Mouse (Mus musculus) lung, embryonic 16.5 days (tissue): ENCODE measurements at regions not wholly inside any gene's neighbourhood (a gene's known extent, or its start where the extent isn't known, plus 50 kb on each side); places are given as distances from the start of the nearest gene placed in this dataset.

Experiments used
- ATAC-seq: fragments of 200-750 bp; cut with Nextera tagmentation; 2 replicates; pipeline ENCODE4 v1.8.0; 2017; ENCODE audit warnings: low read depth, mild to moderate bottlenecking, moderate library complexity
- H3K27ac ChIP-seq: fragments of 300-500 bp; sonication (generic); 2 replicates; pipeline ENCODE4 v1.5.1; 2014; ENCODE audit warnings: mild to moderate bottlenecking, control low read depth, low read length
- H3K27me3 ChIP-seq: fragments of 300-500 bp; sonication (generic); 2 replicates; pipeline ENCODE4 v1.6.1; 2014; ENCODE audit warnings: low read depth, low read length, mixed read lengths; ENCODE audit not compliant: control insufficient read depth, insufficient read depth
- H3K36me3 ChIP-seq: fragments of 300-500 bp; sonication (generic); 2 replicates; pipeline ENCODE4 v1.6.1; 2014; ENCODE audit warnings: low read length; ENCODE audit not compliant: control insufficient read depth, insufficient read depth
- H3K4me1 ChIP-seq: fragments of 300-500 bp; sonication (generic); replicated peaks from 2 replicates; pipeline ENCODE4 v1.6.1; 2014; ENCODE audit warnings: low read length, mixed read lengths; ENCODE audit not compliant: control insufficient read depth, insufficient read depth
- H3K4me2 ChIP-seq: fragments of 300-500 bp; sonication (generic); 2 replicates; pipeline ENCODE4 v1.6.1; 2014; ENCODE audit warnings: low read depth, low read length, control low read depth
- H3K4me3 ChIP-seq: fragments of 300-500 bp; sonication (generic); 2 replicates; pipeline ENCODE4 v1.5.1; 2014; ENCODE audit warnings: mild to moderate bottlenecking, low read length, control low read depth
- H3K9ac ChIP-seq: fragments of 300-500 bp; sonication (generic); 2 replicates; pipeline ENCODE4 v1.6.1; 2014; ENCODE audit warnings: low read length, control low read depth
- H3K9me3 ChIP-seq: fragments of 300-500 bp; sonication (generic); 2 replicates; pipeline ENCODE4 v1.6.1; 2016; ENCODE audit warnings: low read length; ENCODE audit not compliant: control insufficient read depth
- WGBS: fragments of 180-500 bp; shearing (Covaris S2); extraction: QIAGEN DNeasy Blood & Tissue Kit; methylation state at CpG from one replicate; pipeline ENCODE4 v1.1.7; 2014; 5-methylcytosine and 5-hydroxymethylcytosine counted together

- Histone ChIP-seq H3K4me2 (no peak overlapping the region), H3K4me3 (no peak overlapping the region), H3K27ac (no peak overlapping the region), H3K27me3 (no peaks in the 10 kb centered on the region), H3K36me3 (no peaks in the 10 kb centered on the region), H3K9me3 (no peaks in the 10 kb centered on the region), H3K9ac (no peak overlapping the region), H3K4me1 (no peaks in the 10 kb centered on the region)
- ATAC-seq = no peak
- 81% methylated on average over 3 of the region's 3 CpGs for WGBS
Measured at GRCm38 (mm10) chr8:98496793-98497192, 919.5 kb downstream of the Cdh8 start.

- 64% methylated on average over 3 of the region's 3 CpGs for WGBS
- H3K4me3 ChIP-seq = no peak overlapping the region
- H3K4me2 ChIP-seq = no peak overlapping the region
- H3K36me3 ChIP-seq = no peaks in the 10 kb centered on the region
- H3K9me3 ChIP-seq = no peaks in the 10 kb centered on the region
- no peak overlapping the region for H3K27ac ChIP-seq
- no peaks in the 10 kb centered on the region for H3K27me3 ChIP-seq
- no peaks in the 10 kb centered on the region for H3K4me1 ChIP-seq
- ATAC-seq = no peak
- H3K9ac ChIP-seq = no peak overlapping the region
Measured at GRCm38 (mm10) chr8:98463375-98464030, 952.8 kb downstream of the Cdh8 start.

DNA sequence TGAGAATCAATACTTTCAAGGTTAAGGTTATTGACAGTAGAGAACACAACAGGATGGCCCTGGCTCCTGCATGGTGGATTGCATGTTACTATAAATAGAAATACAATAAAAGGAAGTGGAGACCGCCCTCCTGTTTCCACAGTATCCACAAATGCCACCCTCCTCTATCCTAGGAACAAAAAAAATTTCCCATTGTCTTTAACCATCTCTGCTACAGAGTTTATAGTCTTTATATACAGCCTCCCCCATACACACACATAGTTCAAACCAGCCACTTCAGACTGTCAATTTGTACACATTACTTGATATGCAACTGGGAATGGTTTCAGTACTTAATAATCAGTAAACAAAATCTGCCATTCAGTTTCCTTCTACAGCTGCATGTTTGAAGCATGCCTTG is 960.7 kb downstream of the Cdh8 start:
- Histone ChIP-seq H3K9ac (no peak overlapping the region), H3K4me1 (no peaks in the 10 kb centered on the region), H3K4me3 (no peak overlapping the region), H3K9me3 (no peaks in the 10 kb centered on the region), H3K36me3 (no peaks in the 10 kb centered on the region), H3K27me3 (no peaks in the 10 kb centered on the region), H3K27ac (no peak overlapping the region), H3K4me2 (no peak overlapping the region)
- 65% methylated on average over 1 of the region's 1 CpGs for WGBS
- peak; percentile 62 for ATAC-seq
